Mouse (Mus musculus): ENCODE data around the gene Gsk3b. TPM values are rescaled to one million over a fixed set of nuclear protein-coding genes. Genes with fewer than 3 reads are reported as not detected.
"Not testable (repeated sequence)": the region's sequence is repeated elsewhere in the genome, so short reads cannot be mapped to it uniquely, and the experiment has no call there.

Gene Gsk3b
- polyA plus RNA-seq, 1 experiment from 2014 or later = 42.3 TPM

DNA sequence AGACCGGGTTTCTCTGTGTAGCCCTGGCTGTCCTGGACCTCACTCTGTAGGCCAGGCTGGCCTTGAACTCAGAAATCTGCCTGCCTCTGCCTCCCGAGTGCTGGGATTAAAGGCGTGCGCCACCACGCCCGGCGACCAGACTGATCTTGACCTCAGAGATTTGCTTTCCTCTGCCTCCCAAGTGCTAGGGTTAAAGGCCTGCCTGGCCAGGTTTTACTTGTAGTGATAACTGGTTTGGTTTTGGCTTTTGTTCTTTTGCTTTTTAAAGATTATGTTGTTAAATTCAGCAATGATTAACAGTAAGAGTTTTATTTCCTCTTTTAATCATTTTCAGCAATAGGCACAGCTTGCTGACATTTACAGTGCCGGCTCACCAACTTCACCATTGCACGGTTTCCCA, 29.1 kb downstream of the Gsk3b start:
- not testable (repeated sequence) for H3K27me3 ChIP-seq (ENCODE audit: control insufficient read depth, insufficient read depth, low read length); ATAC-seq (ENCODE audit: insufficient read depth, low FRiP score); H3K36me3 ChIP-seq (ENCODE audit: control insufficient read depth, insufficient read depth, low read length); H3K4me2 ChIP-seq (ENCODE audit: low read depth, low read length); H3K4me1 ChIP-seq (ENCODE audit: control insufficient read depth, insufficient read depth, low read length); H3K27ac ChIP-seq (ENCODE audit: low read length); H3K9me3 ChIP-seq (replicated peaks; ENCODE audit: control insufficient read depth, low read length); H3K9ac ChIP-seq (ENCODE audit: low read length); H3K4me3 ChIP-seq (replicated peaks; ENCODE audit: low read length)
- WGBS = 87% methylated on average over 9 of the region's 9 CpGs

- Histone ChIP-seq H3K27ac (ENCODE audit: low read length) (no peak overlapping the region), H3K4me2 (ENCODE audit: low read depth, low read length) (no peak overlapping the region), H3K9me3 (replicated peaks; ENCODE audit: control insufficient read depth, low read length) (no peaks in the 10 kb centered on the region), H3K36me3 (ENCODE audit: control insufficient read depth, insufficient read depth, low read length) (no peaks in the 10 kb centered on the region), H3K27me3 (ENCODE audit: control insufficient read depth, insufficient read depth, low read length) (no peaks in the 10 kb centered on the region), H3K4me1 (ENCODE audit: control insufficient read depth, insufficient read depth, low read length) (peaks cover 6% of the 10 kb centered on the region; the same call in 1 of the 2 replicates), H3K9ac (ENCODE audit: low read length) (no peak overlapping the region), H3K4me3 (replicated peaks; ENCODE audit: low read length) (no peak overlapping the region)
- 74% methylated on average over 1 of the region's 1 CpGs for WGBS
- ATAC-seq (ENCODE audit: insufficient read depth, low FRiP score) = no peak
These were observed 29.9 kb downstream of the Gsk3b start for GRCm38 (mm10) chr16:38118723-38119122.

GRCm38 (mm10) chr16:38119286-38119685, 30.5 kb downstream of the Gsk3b start:
- Histone ChIP-seq H3K4me1 (ENCODE audit: control insufficient read depth, insufficient read depth, low read length) (peaks cover 6% of the 10 kb centered on the region; the same call in 1 of the 2 replicates), H3K4me2 (ENCODE audit: low read depth, low read length) (no peak overlapping the region), H3K9me3 (replicated peaks; ENCODE audit: control insufficient read depth, low read length) (no peaks in the 10 kb centered on the region), H3K36me3 (ENCODE audit: control insufficient read depth, insufficient read depth, low read length) (no peaks in the 10 kb centered on the region), H3K27me3 (ENCODE audit: control insufficient read depth, insufficient read depth, low read length) (no peaks in the 10 kb centered on the region), H3K9ac (ENCODE audit: low read length) (no peak overlapping the region), H3K27ac (ENCODE audit: low read length) (no peak overlapping the region), H3K4me3 (replicated peaks; ENCODE audit: low read length) (no peak overlapping the region)
- WGBS = 81% methylated on average over 5 of the region's 5 CpGs
- no peak for ATAC-seq (ENCODE audit: insufficient read depth, low FRiP score)

- Histone ChIP-seq H3K4me2 (ENCODE audit: low read depth, low read length) (no peak overlapping the region), H3K4me1 (ENCODE audit: control insufficient read depth, insufficient read depth, low read length) (peaks cover 35% of the 10 kb centered on the region), H3K27ac (ENCODE audit: low read length) (no peak overlapping the region), H3K9me3 (replicated peaks; ENCODE audit: control insufficient read depth, low read length) (no peaks in the 10 kb centered on the region), H3K4me3 (replicated peaks; ENCODE audit: low read length) (no peak overlapping the region), H3K36me3 (ENCODE audit: control insufficient read depth, insufficient read depth, low read length) (no peaks in the 10 kb centered on the region), H3K27me3 (ENCODE audit: control insufficient read depth, insufficient read depth, low read length) (no peaks in the 10 kb centered on the region), H3K9ac (ENCODE audit: low read length) (no peak overlapping the region)
- ATAC-seq (ENCODE audit: insufficient read depth, low FRiP score) = no peak
- 80% methylated on average over 5 of the region's 5 CpGs for WGBS
These were observed 40.4 kb downstream of the Gsk3b start for GRCm38 (mm10) chr16:38129171-38129570.

DNA sequence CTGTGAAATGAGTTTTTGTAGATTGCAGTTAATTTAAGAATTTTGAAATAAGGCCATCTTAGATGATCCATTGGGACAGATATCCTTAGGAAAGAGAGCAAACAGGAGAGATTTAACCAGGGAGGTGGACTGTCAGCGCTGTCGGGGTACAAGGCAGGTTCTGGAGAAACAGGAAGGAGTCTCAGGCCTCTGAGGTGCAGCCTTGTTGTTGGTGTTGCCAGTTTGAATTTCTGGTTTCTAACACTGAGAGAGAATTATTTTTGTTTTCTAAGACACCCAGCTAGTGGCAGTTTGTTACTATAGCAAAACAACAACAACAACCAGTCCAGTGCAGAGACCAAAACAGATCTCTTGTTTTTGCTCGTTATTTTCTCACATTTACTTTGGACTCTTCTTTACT, 42.2 kb downstream of the Gsk3b start:
- no peak overlapping the region for H3K4me3 ChIP-seq (replicated peaks; ENCODE audit: low read length)
- H3K27me3 ChIP-seq (ENCODE audit: control insufficient read depth, insufficient read depth, low read length) = no peaks in the 10 kb centered on the region
- H3K9ac ChIP-seq (ENCODE audit: low read length) = no peak overlapping the region
- 69% methylated on average over 3 of the region's 3 CpGs for WGBS
- peaks cover 36% of the 10 kb centered on the region for H3K4me1 ChIP-seq (ENCODE audit: control insufficient read depth, insufficient read depth, low read length)
- no peaks in the 10 kb centered on the region for H3K36me3 ChIP-seq (ENCODE audit: control insufficient read depth, insufficient read depth, low read length)
- no peak overlapping the region for H3K27ac ChIP-seq (ENCODE audit: low read length)
- H3K4me2 ChIP-seq (ENCODE audit: low read depth, low read length) = no peak overlapping the region
- no peak for ATAC-seq (ENCODE audit: insufficient read depth, low FRiP score)
- no peaks in the 10 kb centered on the region for H3K9me3 ChIP-seq (replicated peaks; ENCODE audit: control insufficient read depth, low read length)

- no peak for ATAC-seq (ENCODE audit: insufficient read depth, low FRiP score)
- peaks cover 36% of the 10 kb centered on the region for H3K4me1 ChIP-seq (ENCODE audit: control insufficient read depth, insufficient read depth, low read length)
- no peaks in the 10 kb centered on the region for H3K9me3 ChIP-seq (replicated peaks; ENCODE audit: control insufficient read depth, low read length)
- H3K4me2 ChIP-seq (ENCODE audit: low read depth, low read length) = no peak overlapping the region
- WGBS = 46% methylated on average over 9 of the region's 9 CpGs
- no peak overlapping the region for H3K4me3 ChIP-seq (replicated peaks; ENCODE audit: low read length)
- no peaks in the 10 kb centered on the region for H3K36me3 ChIP-seq (ENCODE audit: control insufficient read depth, insufficient read depth, low read length)
- no peaks in the 10 kb centered on the region for H3K27me3 ChIP-seq (ENCODE audit: control insufficient read depth, insufficient read depth, low read length)
- H3K9ac ChIP-seq (ENCODE audit: low read length) = no peak overlapping the region
- H3K27ac ChIP-seq (ENCODE audit: low read length) = peak overlapping the region; percentile 28; the same call in 1 of the 2 replicates
These were observed 43.0 kb downstream of the Gsk3b start for GRCm38 (mm10) chr16:38131756-38132155.

DNA sequence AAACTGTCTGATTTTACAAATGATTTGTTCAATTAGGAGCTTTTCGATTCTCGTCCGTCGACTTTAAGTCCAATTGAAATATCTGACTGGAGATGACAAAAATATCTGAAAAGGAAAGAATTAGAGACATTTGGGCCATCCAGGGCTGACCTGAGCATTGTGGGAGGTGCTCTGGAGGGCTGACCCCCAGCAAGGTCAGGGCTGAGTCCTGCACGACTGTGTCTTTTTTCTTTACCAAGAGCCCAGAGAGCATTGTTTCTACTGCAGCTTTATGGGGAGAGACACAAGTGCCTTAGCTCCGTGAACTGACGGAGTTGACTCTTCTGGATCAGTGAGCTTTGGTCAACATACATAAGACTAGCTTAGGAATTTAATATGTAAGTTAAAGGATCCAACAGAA, 43.4 kb downstream of the Gsk3b start:
- Histone ChIP-seq H3K4me2 (ENCODE audit: low read depth, low read length) (no peak overlapping the region), H3K9ac (ENCODE audit: low read length) (no peak overlapping the region), H3K9me3 (replicated peaks; ENCODE audit: control insufficient read depth, low read length) (no peaks in the 10 kb centered on the region), H3K27me3 (ENCODE audit: control insufficient read depth, insufficient read depth, low read length) (no peaks in the 10 kb centered on the region), H3K27ac (ENCODE audit: low read length) (0 out of 2 replicates have a peak overlapping the region, but pooled peaks have one; percentile 4), H3K36me3 (ENCODE audit: control insufficient read depth, insufficient read depth, low read length) (no peaks in the 10 kb centered on the region), H3K4me1 (ENCODE audit: control insufficient read depth, insufficient read depth, low read length) (peaks cover 38% of the 10 kb centered on the region), H3K4me3 (replicated peaks; ENCODE audit: low read length) (no peak overlapping the region)
- no peak for ATAC-seq (ENCODE audit: insufficient read depth, low FRiP score)
- whole genome bisulfite sequencing = 71% methylated on average over 7 of the region's 7 CpGs

DNA sequence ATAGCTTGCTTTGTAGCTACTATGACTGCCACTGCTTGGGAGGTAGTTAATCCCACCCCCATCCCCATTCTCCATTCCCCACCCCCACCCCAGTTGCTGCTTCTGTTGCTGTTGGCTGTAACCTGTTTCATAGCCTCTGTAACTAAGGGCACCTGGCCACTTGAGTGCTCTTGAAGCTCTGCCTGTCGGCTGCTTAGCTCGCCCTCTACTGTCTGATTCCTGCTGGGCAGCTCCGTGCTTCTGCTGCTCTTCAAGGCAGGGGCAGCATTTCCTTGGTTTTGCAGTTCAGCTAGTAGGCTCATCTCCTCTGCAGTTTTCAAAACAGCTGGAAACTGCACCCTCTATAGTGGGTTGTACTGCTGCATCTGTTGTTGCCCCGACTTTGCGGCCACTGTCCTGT, 48.5 kb downstream of the Gsk3b start:
- Histone ChIP-seq H3K9ac (ENCODE audit: low read length) (no peak overlapping the region), H3K36me3 (ENCODE audit: control insufficient read depth, insufficient read depth, low read length) (no peaks in the 10 kb centered on the region), H3K4me2 (ENCODE audit: low read depth, low read length) (no peak overlapping the region), H3K27ac (ENCODE audit: low read length) (no peak overlapping the region), H3K9me3 (replicated peaks; ENCODE audit: control insufficient read depth, low read length) (no peaks in the 10 kb centered on the region), H3K27me3 (ENCODE audit: control insufficient read depth, insufficient read depth, low read length) (no peaks in the 10 kb centered on the region), H3K4me3 (replicated peaks; ENCODE audit: low read length) (no peak overlapping the region), H3K4me1 (ENCODE audit: control insufficient read depth, insufficient read depth, low read length) (peaks cover 24% of the 10 kb centered on the region)
- 0 out of 2 replicates have a peak, but pooled peaks have one; percentile 40 for ATAC-seq (ENCODE audit: insufficient read depth, low FRiP score)
- 53% methylated on average over 5 of the region's 5 CpGs for WGBS

DNA sequence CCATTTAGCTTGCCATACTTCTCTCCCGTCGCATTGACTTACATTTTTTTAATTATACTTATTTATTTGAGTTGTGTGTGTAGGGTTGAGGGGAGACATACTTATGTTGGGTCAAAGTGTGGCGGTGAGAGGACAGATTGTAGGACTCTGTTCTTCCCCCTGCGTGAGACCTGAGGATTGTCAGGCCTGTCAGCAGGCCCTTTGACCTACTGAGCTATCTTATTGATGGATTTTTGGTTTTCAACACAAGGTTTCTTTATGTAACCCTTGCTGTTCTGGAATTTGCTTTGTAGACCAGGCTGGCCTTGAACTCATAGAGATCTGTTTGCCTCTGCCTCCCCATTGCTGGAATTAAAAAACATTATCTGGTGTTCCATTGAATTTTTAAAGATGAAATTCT, 56.1 kb downstream of the Gsk3b start:
- no peak for ATAC-seq (ENCODE audit: insufficient read depth, low FRiP score)
- Histone ChIP-seq H3K4me3 (replicated peaks; ENCODE audit: low read length) (no peak overlapping the region), H3K9ac (ENCODE audit: low read length) (no peak overlapping the region), H3K27ac (ENCODE audit: low read length) (no peak overlapping the region), H3K4me2 (ENCODE audit: low read depth, low read length) (no peak overlapping the region), H3K9me3 (replicated peaks; ENCODE audit: control insufficient read depth, low read length) (no peaks in the 10 kb centered on the region), H3K36me3 (ENCODE audit: control insufficient read depth, insufficient read depth, low read length) (peaks cover 9% of the 10 kb centered on the region; the same call in 1 of the 2 replicates), H3K4me1 (ENCODE audit: control insufficient read depth, insufficient read depth, low read length) (no peaks in the 10 kb centered on the region), H3K27me3 (ENCODE audit: control insufficient read depth, insufficient read depth, low read length) (no peaks in the 10 kb centered on the region)
- 81% methylated on average over 4 of the region's 4 CpGs for WGBS

GRCm38 (mm10) chr16:38150555-38150954, 61.8 kb downstream of the Gsk3b start:
- Histone ChIP-seq H3K4me2 (ENCODE audit: low read depth, low read length) (no peak overlapping the region), H3K9me3 (replicated peaks; ENCODE audit: control insufficient read depth, low read length) (no peaks in the 10 kb centered on the region; the same call in 1 of the 2 replicates), H3K9ac (ENCODE audit: low read length) (no peak overlapping the region), H3K4me3 (replicated peaks; ENCODE audit: low read length) (no peak overlapping the region), H3K36me3 (ENCODE audit: control insufficient read depth, insufficient read depth, low read length) (peaks cover 5% of the 10 kb centered on the region), H3K27ac (ENCODE audit: low read length) (no peak overlapping the region), H3K27me3 (ENCODE audit: control insufficient read depth, insufficient read depth, low read length) (no peaks in the 10 kb centered on the region), H3K4me1 (ENCODE audit: control insufficient read depth, insufficient read depth, low read length) (no peaks in the 10 kb centered on the region)
- ATAC-seq (ENCODE audit: insufficient read depth, low FRiP score) = no peak

Data from stomach, embryonic 16.5 days (tissue).